Mouse (Mus musculus): Measurements from ENCODE around the gene Sema6d. TPM values are rescaled to one million over a fixed set of nuclear protein-coding genes. Genes with fewer than 3 reads are reported as not detected.

Sema6d gene
- polyA plus RNA-seq, 1 experiment from 2014 or later = 3.6 TPM

GRCm38 (mm10) chr2:124416730-124417129 is 327.0 kb downstream of the Sema6d start:
- no peaks in the 10 kb centered on the region for H3K36me3 ChIP-seq (replicated peaks; ENCODE audit: insufficient read depth, low read length)
- no peak overlapping the region for H3K9ac ChIP-seq (replicated peaks)
- TF ChIP-seq CTCF (IDR thresholded peaks at IDR 0.05; ENCODE audit: low read depth) = no peak
- no peak for TF ChIP-seq EP300 (IDR thresholded peaks at IDR 0.05; ENCODE audit: low read depth)
- H3K4me2 ChIP-seq (ENCODE audit: low read depth, low read length) = no peak overlapping the region
- H3K4me3 ChIP-seq (ENCODE audit: low read depth, low read length) = no peak overlapping the region
- DNase-seq (no peak), ATAC-seq (no peak)
- 68% methylated on average over 3 of the region's 3 CpGs for WGBS (ENCODE audit: insufficient replicate concordance)
- H3K27me3 ChIP-seq (ENCODE audit: insufficient read depth, low read length) = no peaks in the 10 kb centered on the region
- H3K4me1 ChIP-seq (ENCODE audit: insufficient read depth) = no peaks in the 10 kb centered on the region
- no peak overlapping the region for H3K27ac ChIP-seq (ENCODE audit: low read depth)
- no peaks in the 10 kb centered on the region for H3K9me3 ChIP-seq (ENCODE audit: low read length)

- no peak overlapping the region for H3K9ac ChIP-seq (replicated peaks)
- no peaks in the 10 kb centered on the region for H3K4me1 ChIP-seq (ENCODE audit: insufficient read depth)
- DNase-seq (no peak), ATAC-seq (no peak)
- H3K4me2 ChIP-seq (ENCODE audit: low read depth, low read length) = no peak overlapping the region
- no peaks in the 10 kb centered on the region for H3K9me3 ChIP-seq (ENCODE audit: low read length)
- no peaks in the 10 kb centered on the region for H3K36me3 ChIP-seq (replicated peaks; ENCODE audit: insufficient read depth, low read length)
- no peak overlapping the region for H3K27ac ChIP-seq (ENCODE audit: low read depth)
- WGBS (ENCODE audit: insufficient replicate concordance) = 68% methylated on average over 2 of the region's 2 CpGs
- TF ChIP-seq CTCF (IDR thresholded peaks at IDR 0.05; ENCODE audit: low read depth) = no peak
- TF ChIP-seq EP300 (IDR thresholded peaks at IDR 0.05; ENCODE audit: low read depth) = no peak
- H3K4me3 ChIP-seq (ENCODE audit: low read depth, low read length) = no peak overlapping the region
- no peaks in the 10 kb centered on the region for H3K27me3 ChIP-seq (ENCODE audit: insufficient read depth, low read length)
These were observed 328.6 kb downstream of the Sema6d start for GRCm38 (mm10) chr2:124418319-124418718.

- TF ChIP-seq CTCF (IDR thresholded peaks at IDR 0.05; ENCODE audit: low read depth) (no peak), EP300 (IDR thresholded peaks at IDR 0.05; ENCODE audit: low read depth) (no peak)
These were observed 330.5 kb downstream of the Sema6d start for GRCm38 (mm10) chr2:124420170-124420825.

GRCm38 (mm10) chr2:124429744-124430143 is 340.0 kb downstream of the Sema6d start:
- Histone ChIP-seq H3K4me2 (ENCODE audit: low read depth, low read length) (no peak overlapping the region), H3K9me3 (ENCODE audit: low read length) (no peaks in the 10 kb centered on the region), H3K27me3 (ENCODE audit: insufficient read depth, low read length) (no peaks in the 10 kb centered on the region), H3K36me3 (replicated peaks; ENCODE audit: insufficient read depth, low read length) (no peaks in the 10 kb centered on the region), H3K27ac (ENCODE audit: low read depth) (no peak overlapping the region), H3K9ac (replicated peaks) (no peak overlapping the region), H3K4me1 (ENCODE audit: insufficient read depth) (no peaks in the 10 kb centered on the region), H3K4me3 (ENCODE audit: low read depth, low read length) (no peak overlapping the region)
- no peak for ATAC-seq
- 83% methylated on average over 5 of the region's 5 CpGs for WGBS (ENCODE audit: insufficient replicate concordance)
- DNase-seq = no peak
- TF ChIP-seq CTCF (IDR thresholded peaks at IDR 0.05; ENCODE audit: low read depth) = no peak
- no peak for TF ChIP-seq EP300 (IDR thresholded peaks at IDR 0.05; ENCODE audit: low read depth)

More at GRCm38 (mm10) chr2:124420170-124420825, 330.5 kb downstream of the Sema6d start:
- Histone ChIP-seq H3K27ac (ENCODE audit: low read depth) (no peak overlapping the region), H3K4me3 (ENCODE audit: low read depth, low read length) (no peak overlapping the region), H3K9ac (replicated peaks) (no peak overlapping the region), H3K4me2 (ENCODE audit: low read depth, low read length) (no peak overlapping the region), H3K27me3 (ENCODE audit: insufficient read depth, low read length) (no peaks in the 10 kb centered on the region), H3K36me3 (replicated peaks; ENCODE audit: insufficient read depth, low read length) (no peaks in the 10 kb centered on the region), H3K9me3 (ENCODE audit: low read length) (no peaks in the 10 kb centered on the region), H3K4me1 (ENCODE audit: insufficient read depth) (no peaks in the 10 kb centered on the region)
- ATAC-seq (no peak), DNase-seq (no peak)
- 0% methylated on average over 1 of the region's 1 CpGs for WGBS (ENCODE audit: insufficient replicate concordance)

DNA sequence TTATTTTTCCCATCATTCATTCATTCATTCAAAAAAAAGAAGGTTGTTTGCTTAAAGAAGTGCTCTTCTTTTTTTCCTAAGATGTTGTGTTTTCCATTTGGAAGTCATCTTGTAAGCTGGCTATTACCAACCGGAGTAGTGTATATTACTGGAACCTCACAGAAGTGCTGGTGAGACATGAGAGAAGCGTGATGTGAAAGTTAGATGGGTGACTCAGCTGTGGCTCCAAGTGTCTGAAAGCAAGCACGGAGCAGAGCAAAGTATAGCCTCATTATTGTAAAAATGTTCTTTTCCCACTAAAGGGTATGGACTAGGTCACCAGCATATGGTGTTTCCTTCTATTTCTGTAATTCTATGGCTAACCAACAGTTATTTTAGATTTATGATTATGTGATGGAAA is 340.9 kb downstream of the Sema6d start:
- ATAC-seq (no peak), DNase-seq (no peak)
- no peak overlapping the region for H3K27ac ChIP-seq (ENCODE audit: low read depth)
- no peaks in the 10 kb centered on the region for H3K27me3 ChIP-seq (ENCODE audit: insufficient read depth, low read length)
- H3K9ac ChIP-seq (replicated peaks) = no peak overlapping the region
- no peaks in the 10 kb centered on the region for H3K9me3 ChIP-seq (ENCODE audit: low read length)
- WGBS (ENCODE audit: insufficient replicate concordance) = 81% methylated on average over 3 of the region's 3 CpGs
- no peak for TF ChIP-seq CTCF (IDR thresholded peaks at IDR 0.05; ENCODE audit: low read depth)
- TF ChIP-seq EP300 (IDR thresholded peaks at IDR 0.05; ENCODE audit: low read depth) = no peak
- no peak overlapping the region for H3K4me3 ChIP-seq (ENCODE audit: low read depth, low read length)
- H3K36me3 ChIP-seq (replicated peaks; ENCODE audit: insufficient read depth, low read length) = no peaks in the 10 kb centered on the region
- no peak overlapping the region for H3K4me2 ChIP-seq (ENCODE audit: low read depth, low read length)
- no peaks in the 10 kb centered on the region for H3K4me1 ChIP-seq (ENCODE audit: insufficient read depth)

DNA sequence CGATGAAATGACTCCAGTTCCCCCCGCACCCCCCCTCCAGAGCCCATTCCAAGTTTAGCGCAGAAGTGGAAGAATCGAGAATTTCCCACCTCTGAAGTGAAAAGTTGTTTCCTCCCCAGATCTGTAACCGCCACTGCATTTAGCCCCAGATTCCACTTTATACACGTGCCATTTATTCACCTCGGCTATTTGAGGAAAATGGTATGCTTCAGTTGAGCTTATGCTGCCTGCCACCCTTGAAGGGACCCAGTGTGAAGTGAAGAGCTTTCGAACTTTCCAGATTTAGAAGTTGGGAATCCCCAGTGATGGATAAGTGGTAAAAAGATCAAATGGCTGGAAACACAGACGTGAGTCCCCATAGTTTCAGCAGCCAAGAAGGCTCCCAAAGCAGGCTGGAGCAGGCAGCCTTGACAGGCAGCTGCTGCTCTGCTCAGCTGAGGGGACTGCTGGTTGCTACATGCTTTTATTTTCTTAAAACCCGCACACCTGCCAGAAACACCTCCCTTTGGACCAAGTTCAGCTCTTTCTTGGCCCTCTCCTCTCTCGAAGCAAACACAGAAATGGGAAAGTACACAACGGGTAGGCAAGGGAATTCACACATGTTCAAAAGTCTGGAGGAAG is 345.7 kb downstream of the Sema6d start:
- WGBS (ENCODE audit: insufficient replicate concordance) = 74% methylated on average over 12 of the region's 12 CpGs
- no peak for ATAC-seq

More for the DNA sequence above, 345.7 kb downstream of the Sema6d start:
- no peak for DNase-seq
- Histone ChIP-seq H3K9ac (replicated peaks) (no peak overlapping the region), H3K4me1 (ENCODE audit: insufficient read depth) (no peaks in the 10 kb centered on the region), H3K4me2 (ENCODE audit: low read depth, low read length) (no peak overlapping the region), H3K9me3 (ENCODE audit: low read length) (no peaks in the 10 kb centered on the region), H3K27ac (ENCODE audit: low read depth) (no peak overlapping the region), H3K27me3 (ENCODE audit: insufficient read depth, low read length) (no peaks in the 10 kb centered on the region), H3K4me3 (ENCODE audit: low read depth, low read length) (no peak overlapping the region), H3K36me3 (replicated peaks; ENCODE audit: insufficient read depth, low read length) (no peaks in the 10 kb centered on the region)
- TF ChIP-seq CTCF (IDR thresholded peaks at IDR 0.05; ENCODE audit: low read depth) = no peak
- no peak for TF ChIP-seq EP300 (IDR thresholded peaks at IDR 0.05; ENCODE audit: low read depth)

Measured in liver, postnatal 0 days (tissue).